Mouse (Mus musculus) megakaryocyte, embryonic 14.5 days (primary cell): ENCODE measurements around the gene Zscan21. TPM values are rescaled to one million over a fixed set of nuclear protein-coding genes. Genes with fewer than 3 reads are reported as not detected.
A peak's percentile ranks its signal among the peaks of the same experiment; 100 is the strongest.

Experiments
- H3K27me3 ChIP-seq: replicated peaks from 2 replicates; pipeline ENCODE3; 2012; ENCODE audit warnings: inconsistent platforms
- H3K36me3 ChIP-seq: replicated peaks from 2 replicates; pipeline ENCODE3; 2012; ENCODE audit warnings: low read length, inconsistent platforms, mixed read lengths
- H3K4me1 ChIP-seq: 2 replicates; pipeline ENCODE4 v1.6.1; 2012; ENCODE audit warnings: inconsistent platforms
- H3K4me3 ChIP-seq: replicated peaks from 2 replicates; pipeline ENCODE3; 2012; ENCODE audit warnings: moderate library complexity, mild to moderate bottlenecking, inconsistent platforms
- H3K9me3 ChIP-seq: 2 replicates; pipeline ENCODE4 v1.6.1; 2012; ENCODE audit warnings: inconsistent platforms
- FLI1 ChIP-seq: IDR thresholded peaks from 2 replicates; pipeline ENCODE4 v1.6.1; 2012; ENCODE audit warnings: low read length, inconsistent platforms, mixed read lengths
- GATA1 ChIP-seq: IDR thresholded peaks from 3 replicates; pipeline ENCODE4 v1.6.1; 2012; ENCODE audit warnings: mixed read lengths, low read length, inconsistent platforms, borderline replicate concordance
- polyA plus RNA-seq: library from polyadenylated mRNA; stranded (reverse); fragments of >175 nt; gene quantifications from 2 replicates; pipeline ENCODE4 v1.2.3, GENCODE M21; 2012; ENCODE audit warnings: low replicate concordance; ENCODE audit not compliant: insufficient read depth

The Zscan21 gene
- polyA plus RNA-seq, 1 experiment = 0.86 TPM

DNA sequence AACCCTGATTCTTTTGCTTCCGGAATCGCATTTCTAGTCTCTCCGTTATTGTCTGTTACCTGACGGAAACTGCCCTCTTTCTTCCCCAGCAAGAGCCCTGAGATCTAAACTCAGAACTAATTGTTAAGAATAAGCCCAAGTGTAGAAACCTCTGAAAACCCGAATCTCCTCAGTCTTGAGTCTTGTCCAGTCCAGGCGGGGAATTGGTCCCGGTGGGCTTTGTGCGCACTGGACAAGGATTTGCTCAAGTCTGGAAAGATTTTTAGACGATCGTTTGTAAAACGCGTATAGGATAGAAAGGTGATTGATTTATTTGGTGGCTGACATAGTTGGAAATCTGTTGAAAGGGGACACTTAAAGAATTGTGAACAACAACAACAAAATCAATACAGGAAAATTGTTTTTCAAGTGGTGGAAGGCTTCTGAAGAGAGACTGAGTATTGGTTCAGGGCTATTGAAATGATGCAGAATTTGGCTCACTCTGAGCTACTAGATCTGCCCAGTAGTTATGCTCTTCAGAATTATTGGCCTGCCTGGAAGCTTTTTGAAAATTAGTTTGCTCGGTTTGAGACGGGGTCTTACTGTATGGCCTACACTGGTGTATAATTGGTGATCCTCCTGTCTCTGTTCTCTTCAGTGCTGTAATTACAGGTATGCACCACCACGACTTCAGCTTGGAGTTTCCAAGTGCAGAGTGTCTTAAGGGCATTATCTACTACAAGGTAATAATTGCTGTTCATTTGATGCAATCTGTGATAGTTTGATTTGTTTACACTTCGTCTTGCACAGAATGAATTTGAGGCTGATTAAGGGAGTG, 704 bp downstream of the Zscan21 start:
- Histone ChIP-seq H3K4me3 (peak overlapping the region; percentile 93), H3K27me3 (no peaks in the 10 kb centered on the region), H3K36me3 (peaks cover 5% of the 10 kb centered on the region), H3K4me1 (peaks cover 27% of the 10 kb centered on the region), H3K9me3 (no peaks in the 10 kb centered on the region)
- no peak for TF ChIP-seq GATA1
- no peak for TF ChIP-seq FLI1

DNA sequence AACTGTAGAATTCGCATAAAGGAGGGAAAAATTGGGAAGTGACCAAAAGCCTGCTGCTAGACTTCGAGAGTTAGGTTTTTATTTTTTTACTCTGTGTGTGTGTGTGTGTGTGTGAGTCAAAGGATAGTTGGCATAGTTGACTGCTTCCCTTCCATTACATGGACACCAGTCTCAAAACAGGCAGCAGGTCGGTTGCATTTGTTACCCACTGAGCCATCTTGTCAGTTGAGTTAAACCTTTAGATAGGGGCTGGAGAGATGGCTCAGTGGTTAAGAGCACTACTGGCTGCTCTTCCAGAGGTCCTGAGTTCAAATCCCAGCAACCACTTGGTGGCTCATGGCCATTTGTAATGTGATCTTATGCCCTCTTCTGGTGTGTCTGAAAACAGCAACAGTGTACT, 1.3 kb downstream of the Zscan21 start:
- TF ChIP-seq FLI1 (no peak), GATA1 (no peak)
- peak overlapping the region; percentile 93 for H3K4me3 ChIP-seq
- no peaks in the 10 kb centered on the region for H3K9me3 ChIP-seq
- no peaks in the 10 kb centered on the region for H3K27me3 ChIP-seq
- peaks cover 27% of the 10 kb centered on the region for H3K4me1 ChIP-seq
- peaks cover 7% of the 10 kb centered on the region for H3K36me3 ChIP-seq

DNA sequence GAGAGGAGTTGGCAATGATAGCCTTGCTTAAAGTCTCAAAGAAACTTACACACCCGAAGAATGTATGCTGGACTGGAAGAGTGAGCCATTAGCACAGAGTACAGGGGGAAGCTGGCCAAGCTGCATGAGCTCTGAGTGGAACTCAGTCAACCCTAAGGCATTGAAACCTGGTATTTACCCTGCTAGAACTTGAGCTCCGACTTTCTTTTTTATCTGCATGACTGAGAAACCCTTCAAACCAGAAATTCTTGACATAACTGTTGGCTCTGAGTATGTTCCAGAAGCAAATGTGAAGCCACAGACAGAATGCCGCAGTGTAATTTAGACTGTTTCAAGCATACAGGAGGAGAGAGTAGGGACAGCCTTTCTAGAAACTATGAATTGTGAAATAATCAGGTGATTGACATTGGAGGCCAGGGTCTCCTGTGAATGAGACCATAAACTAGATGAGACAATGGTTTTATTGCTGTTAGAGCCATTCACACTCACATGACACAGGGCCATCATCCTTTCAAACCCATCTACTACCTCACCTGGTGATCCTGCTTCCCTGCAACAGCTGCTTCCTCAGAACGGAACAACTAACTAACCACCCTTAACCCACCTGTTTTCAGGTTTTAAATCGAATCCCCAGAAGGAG, 15.8 kb downstream of the Zscan21 start:
- Histone ChIP-seq H3K27me3 (no peaks in the 10 kb centered on the region), H3K4me3 (no peak overlapping the region), H3K9me3 (no peaks in the 10 kb centered on the region), H3K36me3 (peaks cover 61% of the 10 kb centered on the region), H3K4me1 (peaks cover 8% of the 10 kb centered on the region)
- no peak for TF ChIP-seq FLI1
- no peak for TF ChIP-seq GATA1

DNA sequence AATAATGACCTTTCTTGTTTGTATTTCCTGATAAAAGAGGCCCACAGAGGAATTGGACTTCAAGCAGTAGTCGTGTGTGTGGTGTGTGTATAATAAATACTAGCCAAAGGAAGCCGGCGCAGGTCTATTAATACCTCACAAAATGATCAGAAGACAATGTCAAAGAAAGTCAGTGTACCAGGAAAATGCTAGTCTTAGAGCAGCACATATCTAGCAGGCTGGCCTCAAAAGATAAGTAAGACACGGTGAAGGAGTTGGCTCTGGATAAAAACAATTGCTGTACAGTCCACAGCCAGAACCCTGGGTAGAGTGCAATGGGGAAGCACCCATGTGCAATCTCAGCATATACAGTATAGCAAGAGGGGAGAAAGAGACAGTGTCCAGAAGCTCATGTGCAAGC, 20.6 kb downstream of the Zscan21 start:
- no peaks in the 10 kb centered on the region for H3K9me3 ChIP-seq
- H3K4me3 ChIP-seq = no peak overlapping the region
- peaks cover 28% of the 10 kb centered on the region for H3K36me3 ChIP-seq
- H3K27me3 ChIP-seq = no peaks in the 10 kb centered on the region
- H3K4me1 ChIP-seq = peaks cover 23% of the 10 kb centered on the region
- TF ChIP-seq GATA1 (no peak), FLI1 (no peak)

DNA sequence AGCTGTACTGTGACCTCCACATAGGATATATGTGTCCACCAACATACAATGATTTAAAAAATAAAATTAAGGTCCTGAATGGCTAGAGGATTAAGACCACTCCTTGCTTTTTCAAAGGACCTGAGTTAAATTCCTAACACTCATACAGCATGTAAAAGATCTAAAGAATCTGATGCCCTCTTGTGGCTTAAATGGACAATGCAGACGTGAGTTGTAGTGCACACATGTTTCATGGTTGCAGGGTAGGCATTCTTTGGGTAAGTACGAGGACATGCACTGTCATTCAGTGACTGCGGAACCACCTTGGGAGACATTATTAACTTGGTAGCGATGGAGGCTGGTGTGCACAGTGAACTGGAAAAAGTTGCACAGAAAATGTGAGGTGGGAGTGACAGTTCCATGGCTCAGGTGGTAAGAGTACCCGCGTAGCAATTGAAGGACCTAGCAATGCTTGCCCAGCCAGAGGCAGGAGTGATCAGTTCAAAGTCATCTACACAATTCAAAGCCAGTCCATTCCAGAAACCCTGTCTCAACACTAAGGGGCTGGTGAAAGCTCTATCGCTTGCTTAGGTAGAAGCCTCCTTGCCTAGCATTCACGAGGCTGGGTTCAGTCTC, 21.3 kb downstream of the Zscan21 start:
- Histone ChIP-seq H3K4me1 (peaks cover 23% of the 10 kb centered on the region), H3K27me3 (no peaks in the 10 kb centered on the region), H3K9me3 (no peaks in the 10 kb centered on the region), H3K4me3 (no peak overlapping the region), H3K36me3 (peaks cover 21% of the 10 kb centered on the region)
- TF ChIP-seq FLI1 = no peak
- TF ChIP-seq GATA1 = no peak

DNA sequence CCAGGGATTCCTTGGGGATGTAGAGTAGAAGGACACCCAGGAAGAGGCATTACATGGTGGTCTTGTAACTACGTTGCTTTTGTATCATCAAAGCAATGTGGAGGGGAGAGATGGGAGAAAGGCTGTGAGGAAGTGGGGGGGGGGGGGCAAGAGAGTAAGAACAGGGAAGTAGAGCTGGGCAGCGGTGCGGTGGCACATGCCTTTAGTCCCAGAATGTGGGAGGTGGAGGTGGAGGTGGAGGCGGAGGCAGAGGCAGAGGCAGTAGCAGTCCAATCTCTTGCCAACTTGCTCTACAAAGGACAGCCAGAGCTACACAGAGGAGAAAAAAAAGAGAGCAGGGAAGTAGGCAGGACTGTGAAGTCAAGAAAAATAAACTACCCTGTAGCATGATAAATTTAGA, 21.9 kb downstream of the Zscan21 start:
- peaks cover 20% of the 10 kb centered on the region for H3K36me3 ChIP-seq
- TF ChIP-seq GATA1 (no peak), FLI1 (no peak)

DNA sequence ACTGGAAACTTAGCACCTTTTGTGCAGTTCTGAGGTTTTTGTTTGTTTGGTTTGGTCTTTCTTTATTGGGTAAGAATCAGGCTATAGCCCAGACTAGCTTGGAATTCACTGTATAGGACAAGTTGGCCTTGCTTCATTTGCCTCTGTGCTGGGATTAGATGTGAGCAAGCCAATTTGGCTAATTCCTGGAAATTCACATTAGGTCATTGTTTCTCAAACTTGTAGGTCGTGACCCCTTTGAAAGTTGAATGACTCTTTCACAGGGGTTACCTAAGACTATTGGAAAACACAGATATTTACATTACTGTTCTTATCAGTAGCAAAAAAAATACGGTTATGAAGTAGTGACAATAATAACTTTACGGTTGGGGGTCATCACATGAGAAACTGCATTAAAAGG, 37.7 kb downstream of the Zscan21 start:
- H3K4me3 ChIP-seq = peak overlapping the region; percentile 96
- H3K9me3 ChIP-seq = no peaks in the 10 kb centered on the region
- no peaks in the 10 kb centered on the region for H3K27me3 ChIP-seq
- TF ChIP-seq FLI1 (no peak), GATA1 (no peak)
- peaks cover 32% of the 10 kb centered on the region for H3K36me3 ChIP-seq
- peaks cover 31% of the 10 kb centered on the region for H3K4me1 ChIP-seq

More for the DNA sequence above, 21.9 kb downstream of the Zscan21 start:
- Histone ChIP-seq H3K27me3 (no peaks in the 10 kb centered on the region), H3K9me3 (no peaks in the 10 kb centered on the region), H3K4me1 (peaks cover 23% of the 10 kb centered on the region), H3K4me3 (no peak overlapping the region)

DNA sequence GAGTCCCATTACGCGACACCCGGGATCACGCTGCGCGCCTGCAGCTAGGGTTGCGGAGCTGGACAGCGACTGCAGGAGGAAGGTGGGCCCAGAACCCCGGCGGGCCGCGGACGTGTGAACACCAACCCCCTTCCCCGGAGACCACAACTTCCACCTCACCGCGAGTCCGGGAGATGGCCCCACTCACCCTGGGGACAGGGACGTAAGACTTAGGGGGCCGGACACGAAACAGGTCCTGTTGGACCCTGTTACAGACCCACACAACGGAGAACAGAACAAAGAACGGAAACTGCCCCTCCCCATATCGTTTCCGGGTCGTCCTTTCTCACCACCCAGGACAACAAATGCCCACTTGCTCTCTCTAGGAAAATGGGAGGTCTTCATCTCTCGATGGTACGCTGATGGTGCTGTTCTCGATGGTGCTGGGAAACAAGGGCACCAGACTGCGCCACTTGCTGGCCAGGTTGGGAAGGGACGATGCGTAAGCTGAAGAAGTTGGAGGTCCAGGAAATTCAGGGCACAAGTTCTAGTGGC, 38.8 kb downstream of the Zscan21 start, which contains the start of gene Zfp113:
Gene Zfp113 (minus strand): TSS at position 302 of the 534 bp plus-strand sequence.
- Histone ChIP-seq H3K4me3 (peak within 1 kb of the TSS; percentile 96), H3K4me1 (peaks cover 35% of the 10 kb centered on the region), H3K36me3 (peaks cover 26% of the 10 kb centered on the region), H3K27me3 (no peaks in the 10 kb centered on the region), H3K9me3 (no peaks in the 10 kb centered on the region)
- peak; percentile 58; the same call in 1 of the 2 replicates for TF ChIP-seq FLI1
- no peak for TF ChIP-seq GATA1

DNA sequence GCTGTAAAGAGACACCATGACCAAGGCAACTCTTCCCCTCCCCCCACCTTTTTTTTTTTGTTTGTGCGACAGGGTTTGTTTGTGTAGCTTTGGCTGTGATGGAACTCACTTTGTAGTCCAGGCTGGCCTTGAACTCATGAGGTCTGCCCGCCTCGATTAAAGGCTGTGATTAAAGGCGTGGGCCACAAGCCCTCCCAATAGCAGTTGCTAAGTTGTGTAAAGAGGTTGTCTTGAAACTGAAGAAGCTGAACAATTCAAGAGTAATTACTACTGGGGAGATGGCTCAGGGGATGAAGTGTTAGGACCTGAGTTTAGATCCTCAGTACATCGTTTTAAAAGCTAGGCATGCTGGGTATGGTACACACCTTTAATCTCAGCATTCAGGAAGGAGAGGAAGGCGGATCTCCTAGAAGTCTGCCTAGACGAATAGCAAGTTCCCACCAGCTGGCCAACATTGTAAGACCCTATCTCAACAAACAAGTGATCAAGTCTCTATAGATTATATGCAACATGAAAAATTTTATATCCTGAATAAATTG, 43.6 kb downstream of the Zscan21 start:
- no peaks in the 10 kb centered on the region for H3K9me3 ChIP-seq
- H3K4me1 ChIP-seq = peaks cover 43% of the 10 kb centered on the region
- no peaks in the 10 kb centered on the region for H3K27me3 ChIP-seq
- H3K4me3 ChIP-seq = peak overlapping the region; percentile 98
- H3K36me3 ChIP-seq = peaks cover 34% of the 10 kb centered on the region
- TF ChIP-seq FLI1 (no peak), GATA1 (no peak)
